Comparison of ENCODE assay signal across 19 mouse cellular contexts in genomic region chr9:83568937-83569336, GRCm38 (mm10). TPM values are rescaled to one million over a fixed set of nuclear protein-coding genes. Genes with fewer than 3 reads are reported as not detected.
DNase-seq lines count a peak whose midpoint lies in the region; ATAC-seq and TF ChIP-seq lines count a peak whose summit lies in the region.
"Had no signal": no experiment of that assay in that cellular context is flagged by ENCODE, and none has a peak within 500 bp of the region (broad histone marks: within the 10 kb centered on the region; RNA-seq: fewer than 3 reads in every experiment).

No protein-coding gene starts in this region.

- no peak for TF ChIP-seq CTCF in hindbrain, postnatal 0 days (IDR thresholded peaks at IDR 0.05; ENCODE audit: low read depth)

- no peak overlapping the region for H3K4me3 ChIP-seq in hindbrain, postnatal 0 days (ENCODE audit: low read length)
- H3K4me3 ChIP-seq in hindbrain, embryonic 11.5 days (ENCODE audit: low read depth, low read length) = no peak overlapping the region
- no peak overlapping the region for H3K4me3 ChIP-seq in midbrain, embryonic 10.5 days
- H3K4me3 ChIP-seq in midbrain, embryonic 16.5 days (ENCODE audit: low read depth, low read length) = no peak overlapping the region
- no peak overlapping the region for H3K4me3 ChIP-seq in forebrain, embryonic 14.5 days (ENCODE audit: low read depth, low read length)
- H3K4me3 ChIP-seq: erythroblast, embryonic 14.5 days; gastrocnemius, adult 2 months; heart, embryonic 13.5 days; hindbrain, embryonic 12.5 days; kidney, embryonic 15.5 days; neural tube, embryonic 15.5 days had no signal

- 65% methylated on average over 3 of the region's 3 CpGs for WGBS in hindbrain, postnatal 0 days
- 83% methylated on average over 3 of the region's 3 CpGs for WGBS in hindbrain, embryonic 11.5 days
- WGBS in midbrain, embryonic 10.5 days = 85% methylated on average over 3 of the region's 3 CpGs
- WGBS in midbrain, embryonic 16.5 days = 88% methylated on average over 3 of the region's 3 CpGs
- 79% methylated on average over 3 of the region's 3 CpGs for WGBS in forebrain, embryonic 14.5 days

- H3K27me3 ChIP-seq in hindbrain, postnatal 0 days (ENCODE audit: insufficient read depth, low read length) = no peaks in the 10 kb centered on the region
- no peaks in the 10 kb centered on the region for H3K27me3 ChIP-seq in hindbrain, embryonic 11.5 days (ENCODE audit: control insufficient read depth, insufficient read depth, low read length)
- H3K27me3 ChIP-seq in midbrain, embryonic 10.5 days (ENCODE audit: low read depth, poor library complexity, severe bottlenecking) = no peaks in the 10 kb centered on the region
- no peaks in the 10 kb centered on the region for H3K27me3 ChIP-seq in midbrain, embryonic 16.5 days (ENCODE audit: control insufficient read depth, insufficient read depth, low read depth, low read length)
- no peaks in the 10 kb centered on the region for H3K27me3 ChIP-seq in forebrain, embryonic 14.5 days (replicated peaks; ENCODE audit: control insufficient read depth, insufficient read depth, low read length)
- H3K27me3 ChIP-seq: heart, embryonic 13.5 days; hindbrain, embryonic 12.5 days; kidney, embryonic 15.5 days; neural tube, embryonic 15.5 days had no signal

- DNase-seq in hindbrain, postnatal 0 days (ENCODE audit: low spot score) = no peak
- no peak for DNase-seq in hindbrain, embryonic 11.5 days (ENCODE audit: low spot score)
- no peak for DNase-seq in midbrain, embryonic 10.5 days (ENCODE audit: low spot score)
- peak; percentile 57 for DNase-seq in forebrain, embryonic 14.5 days (ENCODE audit: low spot score)
- no peak for DNase-seq in thymus, postnatal 14 days
- DNase-seq: adrenal gland, adult 2 months; cerebellum, adult 9-11 months; gastrocnemius, adult 2 months; layer of hippocampus, postnatal 36 days; right cerebral cortex, adult 18-20 months; thymus, adult 18-20 months had no signal

- no peak overlapping the region for H3K4me2 ChIP-seq in hindbrain, postnatal 0 days (ENCODE audit: low read depth, low read length)
- no peak overlapping the region for H3K4me2 ChIP-seq in hindbrain, embryonic 11.5 days (replicated peaks; ENCODE audit: low read depth, low read length)
- no peak overlapping the region for H3K4me2 ChIP-seq in midbrain, embryonic 16.5 days (ENCODE audit: low read length)
- H3K4me2 ChIP-seq in forebrain, embryonic 14.5 days (ENCODE audit: low read length) = no peak overlapping the region
- H3K4me2 ChIP-seq: heart, embryonic 13.5 days; hindbrain, embryonic 12.5 days; kidney, embryonic 15.5 days; liver, embryonic 11.5 days; neural tube, embryonic 15.5 days had no signal

- H3K36me3 ChIP-seq in hindbrain, postnatal 0 days (ENCODE audit: insufficient read depth, low read length) = no peaks in the 10 kb centered on the region
- H3K36me3 ChIP-seq in hindbrain, embryonic 11.5 days (ENCODE audit: control insufficient read depth, insufficient read depth, low read length) = no peaks in the 10 kb centered on the region
- no peaks in the 10 kb centered on the region for H3K36me3 ChIP-seq in midbrain, embryonic 10.5 days
- H3K36me3 ChIP-seq in midbrain, embryonic 16.5 days (ENCODE audit: control insufficient read depth, insufficient read depth, low read length) = no peaks in the 10 kb centered on the region
- H3K36me3 ChIP-seq in forebrain, embryonic 14.5 days (ENCODE audit: control insufficient read depth, insufficient read depth, low read length) = no peaks in the 10 kb centered on the region
- H3K36me3 ChIP-seq: heart, embryonic 13.5 days; hindbrain, embryonic 12.5 days; kidney, embryonic 15.5 days; neural tube, embryonic 15.5 days had no signal

- ATAC-seq in hindbrain, postnatal 0 days = 0 out of 2 replicates have a peak, but pooled peaks have one; percentile 24
- ATAC-seq in hindbrain, embryonic 11.5 days (ENCODE audit: low FRiP score) = no peak
- ATAC-seq in midbrain, embryonic 16.5 days = no peak
- ATAC-seq in forebrain, embryonic 14.5 days = peak; percentile 51; the same call in 1 of the 2 replicates
- no peak for ATAC-seq in erythroblast, adult 5-6 weeks (replicated peaks; ENCODE audit: low FRiP score, poor library complexity, severe bottlenecking)

- H3K9ac ChIP-seq in hindbrain, postnatal 0 days (replicated peaks; ENCODE audit: low read length) = no peak overlapping the region
- H3K9ac ChIP-seq in hindbrain, embryonic 11.5 days (ENCODE audit: low read depth, low read length) = no peak overlapping the region
- no peak overlapping the region for H3K9ac ChIP-seq in midbrain, embryonic 16.5 days (ENCODE audit: low read depth, low read length)
- H3K9ac ChIP-seq in forebrain, embryonic 14.5 days (ENCODE audit: low read length) = no peak overlapping the region
- H3K9ac ChIP-seq: heart, embryonic 13.5 days; hindbrain, embryonic 12.5 days; kidney, embryonic 15.5 days; neural tube, embryonic 15.5 days had no signal

- H3K27ac ChIP-seq in hindbrain, postnatal 0 days = no peak overlapping the region
- no peak overlapping the region for H3K27ac ChIP-seq in hindbrain, embryonic 11.5 days (ENCODE audit: low read depth, low read length)
- 0 out of 2 replicates have a peak overlapping the region, but pooled peaks have one; percentile 13 for H3K27ac ChIP-seq in midbrain, embryonic 10.5 days (replicated peaks)
- no peak overlapping the region for H3K27ac ChIP-seq in midbrain, embryonic 16.5 days (ENCODE audit: low read length)
- 0 out of 2 replicates have a peak overlapping the region, but pooled peaks have one; percentile 10 for H3K27ac ChIP-seq in forebrain, embryonic 14.5 days (ENCODE audit: low read depth, low read length)
- H3K27ac ChIP-seq: gastrocnemius, adult 2 months; heart, embryonic 13.5 days; hindbrain, embryonic 12.5 days; kidney, embryonic 15.5 days; neural tube, embryonic 15.5 days had no signal

- H3K4me1 ChIP-seq in hindbrain, postnatal 0 days (ENCODE audit: insufficient read depth, low read length) = no peaks in the 10 kb centered on the region; the same call in 1 of the 2 replicates
- no peaks in the 10 kb centered on the region for H3K4me1 ChIP-seq in hindbrain, embryonic 11.5 days (replicated peaks; ENCODE audit: control insufficient read depth, insufficient read depth, low read length)
- H3K4me1 ChIP-seq in midbrain, embryonic 10.5 days = peaks cover 29% of the 10 kb centered on the region
- H3K4me1 ChIP-seq in midbrain, embryonic 16.5 days (ENCODE audit: control insufficient read depth, insufficient read depth, low read length) = peaks cover 7% of the 10 kb centered on the region
- peaks cover 8% of the 10 kb centered on the region; the same call in 1 of the 2 replicates for H3K4me1 ChIP-seq in forebrain, embryonic 14.5 days (ENCODE audit: control insufficient read depth, insufficient read depth, low read length)

- H3K9me3 ChIP-seq in hindbrain, postnatal 0 days (ENCODE audit: low read length) = no peaks in the 10 kb centered on the region
- H3K9me3 ChIP-seq in hindbrain, embryonic 11.5 days (ENCODE audit: control insufficient read depth, low read length) = no peaks in the 10 kb centered on the region
- no peaks in the 10 kb centered on the region for H3K9me3 ChIP-seq in midbrain, embryonic 10.5 days (replicated peaks)
- H3K9me3 ChIP-seq in midbrain, embryonic 16.5 days (replicated peaks; ENCODE audit: control insufficient read depth, low read length, poor library complexity, severe bottlenecking) = no peaks in the 10 kb centered on the region
- H3K9me3 ChIP-seq in forebrain, embryonic 14.5 days (replicated peaks; ENCODE audit: control insufficient read depth, low read length) = no peaks in the 10 kb centered on the region
- H3K9me3 ChIP-seq: heart, embryonic 13.5 days; hindbrain, embryonic 12.5 days; kidney, embryonic 15.5 days; neural tube, embryonic 15.5 days had no signal

RNA-seq across cellular contexts. Expression of gene Sh3bgrl2, which starts 20.8 kb away (rescaled TPM):
- 9.0 and 11.9 TPM in 2 replicates for total RNA-seq in hindbrain, postnatal 0 days (2014; rRNA removed)
- 7.1 and 10.0 TPM in 2 replicates for polyA plus RNA-seq in hindbrain, postnatal 0 days (2015; fragmentation: Nextera tagmentation; extraction: Ambion mirVana)
- polyA plus RNA-seq in hindbrain, embryonic 11.5 days (2014; fragmentation: Nextera tagmentation; extraction: Ambion mirVana) = 7.3 and 8.9 TPM in 2 replicates
- 8.5 and 11.0 TPM in 2 replicates for polyA plus RNA-seq in midbrain, embryonic 10.5 days (2016; fragmentation: Nextera tagmentation; extraction: Ambion mirVana)
- 8.4 and 10.3 TPM in 2 replicates for polyA plus RNA-seq in midbrain, embryonic 16.5 days (2015; fragmentation: Nextera tagmentation; extraction: Ambion mirVana)
- polyA plus RNA-seq in forebrain, embryonic 14.5 days (2014; fragmentation: Nextera tagmentation; extraction: Ambion mirVana) = 26.3 and 26.4 TPM in 2 replicates
- 0.84 TPM in 1 of 2 replicates, not detected in the other for total RNA-seq in erythroblast, adult 5-6 weeks (2015; ENCODE audit: low replicate concordance)
- 0.17 TPM in 1 of 2 replicates, not detected in the other for total RNA-seq in erythroblast, adult 5-6 weeks (2017; ENCODE audit: low replicate concordance)

Comparison
In these comparisons a context has a peak if more than half of its experiments do, and no peak if none do; other contexts are left out.
1. ATAC-seq: peak in hindbrain, postnatal 0 days (single experiment) and forebrain, embryonic 14.5 days (single experiment); none in hindbrain, embryonic 11.5 days (single experiment), midbrain, embryonic 16.5 days (single experiment) and erythroblast, adult 5-6 weeks (single experiment).
2. H3K27ac ChIP-seq: peak in midbrain, embryonic 10.5 days (single experiment) and forebrain, embryonic 14.5 days (single experiment); none in hindbrain, postnatal 0 days (single experiment), hindbrain, embryonic 11.5 days (single experiment) and midbrain, embryonic 16.5 days (single experiment).